Mouse (Mus musculus) spleen, postnatal 14 days (tissue): ENCODE data around the gene 4933416C03Rik.

Source experiments
- DNase-seq, 2 experiments: peaks; one replicate each; pipeline ENCODE4 v3.0.0; 2021 to 2022; ENCODE audit warnings: low spot score in 2 of 2

Gene 4933416C03Rik

DNA sequence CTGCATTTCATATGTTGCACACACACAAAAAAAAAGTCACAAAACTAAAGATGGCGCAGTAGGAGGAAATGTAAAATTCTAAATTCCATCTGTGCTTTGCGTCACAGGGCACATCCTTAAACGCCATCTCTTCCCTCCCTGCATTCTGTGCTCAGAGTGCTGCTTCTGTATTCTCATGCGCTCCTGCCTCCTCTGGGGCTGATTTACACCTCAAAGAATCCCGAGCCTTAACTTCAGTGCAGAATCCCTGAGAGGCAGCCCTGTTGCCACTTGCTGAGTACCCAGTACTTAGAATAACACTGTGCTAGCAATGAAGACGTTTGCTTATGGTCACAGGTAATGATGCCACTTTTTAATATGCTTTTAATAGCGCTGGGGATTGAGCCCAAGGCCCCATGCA lies 34.3 kb downstream of the 4933416C03Rik start:
- no peak for DNase-seq

DNA sequence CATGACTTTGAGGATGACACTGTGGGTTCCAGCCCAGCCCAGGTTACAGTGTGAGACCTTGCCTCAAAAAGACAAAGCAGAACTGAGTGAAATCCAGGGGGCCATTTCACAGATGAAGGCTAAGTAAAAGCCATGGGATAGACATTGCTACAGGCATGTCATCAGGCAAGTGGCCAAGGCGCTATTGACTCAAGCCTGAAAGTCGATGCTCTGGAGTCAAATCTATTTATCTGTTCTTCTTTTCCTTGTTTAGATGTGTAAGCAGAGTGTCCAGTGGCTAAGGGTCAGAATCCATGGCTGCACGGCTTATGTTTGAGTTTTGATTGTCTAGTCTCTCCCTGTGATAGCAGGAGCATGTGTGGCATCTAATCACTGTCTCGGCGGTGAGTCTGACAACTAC lies 35.1 kb downstream of the 4933416C03Rik start:
- DNase-seq = no peak

- no peak for DNase-seq
Observed at GRCm38 (mm10) chr10:116075954-116076353, 37.8 kb downstream of the 4933416C03Rik start.
